Mouse (Mus musculus) spleen, postnatal 36 days (tissue): ENCODE data around the gene Gba.

ENCODE experiments used
- DNase-seq, 2 experiments: peaks; one replicate each; pipeline ENCODE4 v3.0.0; 2022; ENCODE audit warnings: low spot score in 2 of 2, mixed read lengths in 1 of 2

Gba gene

DNA sequence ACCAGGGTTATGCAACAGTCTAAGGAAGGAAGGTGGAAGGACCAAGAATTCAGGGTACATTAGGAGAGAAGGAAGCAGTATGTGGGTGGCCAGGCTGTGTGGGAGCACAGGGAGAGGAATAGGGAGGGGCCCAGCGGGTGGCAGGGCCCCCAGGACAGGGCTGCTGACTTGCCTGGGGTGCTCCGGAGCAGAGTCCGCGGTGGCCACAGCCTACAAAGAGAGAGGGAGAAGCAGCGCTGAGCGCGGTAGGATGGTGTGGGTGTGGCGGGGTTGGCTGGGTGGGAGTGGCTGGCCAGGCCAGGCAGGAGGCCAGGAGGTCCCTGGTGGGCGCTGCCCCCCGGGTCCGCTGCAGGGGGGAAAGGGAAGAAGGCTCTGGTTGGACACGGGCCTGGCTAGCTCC, 35.8 kb downstream of the Gba start:
- DNase-seq, result no peak

DNA sequence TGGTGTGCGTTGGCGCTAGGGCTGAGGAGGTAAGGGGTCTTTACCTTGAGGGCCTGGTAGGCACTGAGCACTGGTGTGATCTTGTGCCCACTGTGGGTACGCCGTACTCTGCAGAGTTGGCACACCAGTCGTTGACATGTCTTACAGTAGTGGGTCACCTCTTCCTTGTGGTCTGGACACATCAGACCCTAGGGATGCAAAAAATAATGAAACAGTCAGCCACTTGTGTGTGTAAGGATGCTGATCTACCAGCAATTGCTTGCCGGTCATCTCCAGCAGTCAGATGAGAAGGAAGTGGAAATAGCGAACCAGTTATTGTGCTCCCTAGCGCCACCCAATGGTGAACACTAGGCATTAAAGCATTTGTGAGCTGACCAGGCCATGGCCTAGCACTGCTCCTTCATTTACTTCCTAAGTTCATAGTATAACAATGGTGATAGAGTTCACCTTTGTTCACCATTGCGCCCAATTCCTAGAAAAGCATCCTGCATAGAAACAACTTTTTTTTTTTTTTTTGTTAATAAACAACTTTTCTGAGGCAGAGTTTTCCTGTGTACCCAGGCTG, 39.7 kb downstream of the Gba start:
- DNase-seq, result peak; percentile 68 to 76

DNA sequence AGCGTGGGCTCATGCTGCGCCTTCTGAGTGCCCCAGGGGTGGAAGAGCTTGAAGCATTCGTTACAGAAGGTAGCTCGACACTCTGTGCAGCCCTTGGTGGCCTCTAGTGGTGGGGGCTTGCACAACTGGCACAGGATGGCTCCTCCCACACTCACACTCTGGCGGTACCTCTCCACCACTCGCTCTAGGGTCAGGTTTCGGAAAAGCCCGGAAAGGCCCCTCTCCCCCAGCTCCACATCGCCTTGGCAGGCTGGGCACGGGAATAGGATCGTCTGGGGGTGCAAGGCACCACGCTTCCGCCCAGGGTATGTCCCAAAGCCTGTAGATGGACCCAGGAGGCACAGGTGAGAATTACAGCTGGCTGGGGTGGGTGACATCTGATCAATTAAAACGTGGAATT, 40.9 kb downstream of the Gba start:
- DNase-seq, result peak; percentile 78 to 80

DNA sequence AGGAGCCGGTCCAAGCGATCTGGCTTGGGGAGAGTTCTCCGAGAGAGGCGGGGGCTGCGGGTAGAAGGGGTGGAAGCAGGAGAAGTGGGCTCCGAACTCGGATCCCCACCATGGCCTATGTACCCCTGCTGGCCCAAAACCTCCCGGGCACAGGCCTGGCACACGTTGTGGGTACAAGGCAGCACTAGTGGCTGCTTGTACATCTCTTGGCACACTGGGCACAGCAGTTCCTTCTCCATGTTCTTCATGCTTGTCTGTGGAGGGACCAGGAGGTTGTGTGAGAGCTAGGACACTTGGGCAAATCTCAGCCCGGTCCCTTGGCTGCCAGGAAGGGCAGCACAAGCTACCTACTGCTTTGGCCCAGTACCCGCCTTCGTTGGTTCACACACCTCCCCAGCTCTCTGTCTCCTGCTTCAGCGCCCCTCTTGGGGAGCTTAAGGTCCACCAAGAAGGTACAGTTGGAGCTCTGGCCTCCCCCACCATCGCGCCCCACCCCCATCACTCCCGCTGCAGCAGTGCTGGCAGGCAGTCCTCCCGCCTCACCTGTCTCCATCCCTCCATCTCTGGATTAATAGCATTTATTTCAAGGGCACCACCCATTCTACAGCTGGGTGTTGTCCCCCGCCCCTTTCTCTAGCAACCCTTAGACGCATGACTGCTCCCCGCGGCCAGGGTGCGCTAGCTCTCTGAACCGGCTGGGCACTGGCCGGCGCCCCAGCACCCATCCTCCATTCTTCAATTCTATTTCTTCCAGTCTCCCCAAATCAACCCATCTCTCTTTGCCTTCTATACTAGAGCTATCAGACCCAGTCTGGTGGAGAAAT, 41.6 kb downstream of the Gba start:
- DNase-seq, result peak in 1 of 2 experiments; percentile 52

DNA sequence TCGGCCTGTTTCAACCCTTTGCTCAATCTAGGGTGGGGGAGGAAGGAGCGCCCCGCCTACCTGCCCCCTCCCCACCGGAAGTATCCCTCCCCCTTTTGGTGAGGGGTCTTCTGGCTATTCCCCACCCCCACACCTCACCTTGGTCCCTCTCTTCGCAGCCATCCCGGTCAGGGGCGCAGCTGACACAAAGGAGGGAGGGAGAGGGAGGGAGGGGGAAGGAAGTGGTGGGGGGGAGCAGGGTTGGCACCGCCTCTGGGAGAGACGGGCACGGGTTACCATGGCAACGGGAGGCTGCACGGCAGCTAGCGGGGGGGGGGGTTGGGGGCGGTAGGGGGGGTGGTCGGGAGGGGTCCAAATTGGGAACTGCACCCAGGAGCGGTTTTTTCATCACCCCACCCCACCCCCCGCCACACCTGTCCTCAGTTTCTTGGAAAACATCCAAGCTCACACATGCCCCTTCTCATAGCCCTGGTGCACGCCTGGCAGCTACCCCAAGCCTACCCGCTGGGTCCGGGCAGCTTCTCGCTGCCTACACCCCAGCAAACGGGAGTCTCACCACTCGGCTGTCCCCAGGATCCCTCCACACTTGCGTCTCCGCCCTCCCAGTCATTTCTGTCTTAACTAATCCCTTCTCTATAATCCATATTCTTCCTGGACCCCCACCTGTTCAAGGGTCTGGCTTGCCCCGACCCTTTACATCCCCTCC, 42.4 kb downstream of the Gba start:
- peak in 1 of 2 experiments; percentile 44 for DNase-seq

DNA sequence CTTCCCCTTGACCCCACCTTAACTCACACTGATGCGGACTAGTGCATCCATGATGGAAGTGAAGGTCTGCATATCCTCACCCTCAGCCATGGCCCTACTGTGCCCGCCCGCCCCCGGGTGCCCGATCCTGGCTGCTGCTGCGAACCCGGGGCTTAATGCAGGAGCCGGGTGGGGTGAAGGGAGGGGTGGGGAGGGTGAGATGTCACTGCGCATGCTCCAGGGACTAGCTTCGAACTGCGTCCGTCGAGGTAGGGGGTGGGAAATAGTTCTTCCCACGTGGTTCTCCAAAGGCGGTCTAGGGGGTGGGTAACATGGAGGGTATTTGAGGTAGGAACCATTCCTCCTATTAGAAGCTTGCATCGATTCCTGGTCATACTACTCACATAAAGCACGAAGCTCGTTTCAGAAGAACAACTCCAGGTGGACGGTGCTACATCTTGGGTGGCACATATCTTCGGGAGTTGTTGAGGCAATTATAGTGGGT, 43.0 kb downstream of the Gba start, which contains the start of gene Krtcap2:
Krtcap2 (plus strand) TSS at position 279 of the 484 bp plus-strand sequence.
- no peak for DNase-seq

DNA sequence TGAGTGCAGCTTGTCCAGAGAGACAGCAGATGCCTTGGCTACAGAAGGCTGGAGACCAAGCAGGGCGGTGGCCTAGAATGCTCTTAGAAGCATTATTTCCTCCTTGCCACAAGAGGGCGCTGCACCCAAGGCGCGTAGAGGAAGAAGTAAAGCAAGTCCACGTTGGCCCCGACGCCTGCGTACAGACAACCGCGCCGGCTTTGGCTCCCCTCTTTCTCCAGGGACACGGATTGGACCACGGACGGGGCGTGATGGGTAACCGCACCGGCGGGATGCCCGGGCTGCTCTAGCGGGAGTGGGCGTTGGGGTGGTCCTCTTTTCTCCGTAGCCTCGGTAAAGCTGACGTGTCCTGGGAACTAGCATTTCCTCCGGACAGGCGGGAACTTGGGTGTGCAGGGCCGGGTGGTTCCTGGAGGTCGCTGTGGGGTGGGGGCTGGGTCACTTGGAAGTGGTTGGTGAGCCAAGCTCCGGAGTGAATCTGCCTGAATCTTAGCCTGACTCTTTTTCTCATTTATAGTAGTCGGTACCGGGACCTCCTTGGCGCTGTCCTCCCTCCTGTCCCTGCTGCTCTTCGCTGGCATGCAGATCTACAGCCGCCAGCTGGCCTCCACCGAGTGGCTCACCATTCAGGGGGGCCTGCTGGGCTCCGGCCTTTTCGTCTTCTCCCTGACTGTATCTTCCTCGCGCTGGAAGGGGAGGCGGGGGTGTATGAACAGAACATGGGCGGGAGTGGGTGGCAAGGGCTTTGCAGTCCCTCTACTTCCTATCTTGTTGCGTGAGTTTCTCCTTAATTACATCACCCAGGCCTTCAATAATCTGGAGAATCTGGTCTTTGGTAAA, 43.8 kb downstream of the Gba start, which contains the start of gene Trim46:
Trim46 (minus strand) TSS at position 49 of the 840 bp plus-strand sequence.
- DNase-seq, result peak; percentile 85 to 89

DNA sequence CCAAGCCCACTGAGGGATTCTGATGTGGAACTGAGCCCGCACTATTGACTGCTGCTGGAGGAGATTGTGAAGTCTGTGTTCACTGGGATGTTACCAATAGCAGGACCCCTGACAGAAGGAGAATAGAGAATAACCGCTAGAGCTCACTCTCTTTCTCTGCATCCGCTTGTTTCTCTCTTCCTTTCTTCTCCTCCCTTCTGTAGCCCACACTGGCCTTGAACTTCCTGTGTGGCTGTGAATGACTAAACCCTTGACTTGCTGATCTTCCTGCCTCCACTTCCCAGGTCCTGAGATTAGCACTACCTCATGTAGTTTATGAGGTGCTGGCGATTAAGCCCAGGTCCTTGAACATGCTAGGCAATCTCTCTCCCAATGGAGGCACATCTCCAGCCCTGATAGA, 44.7 kb downstream of the Gba start:
- DNase-seq, result no peak

DNA sequence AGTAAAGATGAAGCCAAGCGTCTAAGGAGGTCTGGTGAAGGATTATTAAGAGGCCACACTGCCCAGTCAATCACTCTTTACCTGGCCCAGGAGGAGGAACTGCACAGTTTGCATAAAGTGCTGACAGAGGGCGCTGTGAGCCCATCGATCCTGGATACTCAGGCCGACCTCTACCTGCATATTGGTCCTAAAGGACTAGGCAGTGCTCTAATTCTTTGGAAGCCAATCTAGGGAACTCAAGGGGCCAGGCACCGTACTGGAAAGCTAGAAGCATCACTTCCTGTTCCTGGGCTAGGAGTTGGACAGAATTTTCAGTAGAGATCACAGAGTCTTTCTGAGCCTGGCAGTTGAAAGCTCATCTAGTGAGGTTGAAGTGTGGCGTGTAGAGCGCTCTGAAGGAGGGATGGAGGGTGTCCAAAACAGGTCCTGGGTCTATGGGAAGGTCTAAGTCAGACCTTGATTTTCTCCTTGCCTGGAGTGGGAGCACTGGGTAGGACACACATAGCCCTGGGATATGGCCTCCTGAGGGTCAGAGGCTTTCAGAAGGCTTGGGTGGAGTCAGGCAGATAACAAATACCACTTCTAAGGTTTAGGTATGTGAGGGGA, 47.8 kb downstream of the Gba start:
- DNase-seq, result peak; percentile 78 to 81

DNA sequence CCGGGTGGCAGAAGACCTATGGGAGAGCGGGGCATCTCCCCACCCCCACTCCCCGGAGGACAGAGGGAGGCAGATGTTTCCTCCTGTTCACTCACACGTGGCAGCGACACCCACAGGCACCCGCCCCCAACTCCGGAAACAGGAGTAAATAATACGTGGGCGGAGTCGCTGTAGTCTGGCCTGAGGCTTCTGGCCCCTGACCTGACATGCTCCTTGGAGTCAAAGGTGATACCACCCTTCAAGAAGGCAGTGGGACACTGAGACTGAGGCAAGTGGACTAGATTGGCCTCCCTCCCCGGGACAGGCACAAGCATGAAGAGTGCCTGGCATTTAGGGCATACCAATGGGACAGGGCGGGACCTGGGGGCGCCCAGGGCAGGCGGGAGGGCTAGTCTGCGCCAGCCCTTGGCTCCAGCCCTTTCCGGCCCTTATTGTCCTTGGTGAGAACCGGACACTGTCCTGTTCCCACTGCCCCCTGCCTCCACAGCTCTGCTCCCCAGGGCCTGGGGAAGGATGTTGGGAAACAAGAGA, 48.7 kb downstream of the Gba start:
- DNase-seq, result peak; percentile 91 to 93

DNA sequence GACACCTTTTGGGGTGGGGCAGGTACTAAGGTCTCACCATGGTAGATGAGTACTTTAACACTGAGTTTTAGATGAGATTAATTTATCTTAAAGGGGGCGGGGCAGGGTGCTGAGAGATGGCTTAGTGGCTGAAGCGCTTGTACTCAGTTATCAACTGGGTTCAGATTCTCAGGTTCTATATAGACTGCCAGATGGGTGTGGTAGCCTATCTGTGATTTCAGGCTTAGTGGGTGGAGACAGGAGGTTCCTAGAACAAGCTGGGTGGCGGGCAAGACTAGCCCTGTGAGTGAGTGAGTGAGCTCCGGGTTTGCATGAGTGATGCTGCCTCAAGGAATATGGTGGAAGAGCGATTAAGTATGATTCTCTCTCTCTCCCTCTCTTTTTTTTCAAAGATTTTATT, 52.3 kb downstream of the Gba start:
- no peak for DNase-seq

DNA sequence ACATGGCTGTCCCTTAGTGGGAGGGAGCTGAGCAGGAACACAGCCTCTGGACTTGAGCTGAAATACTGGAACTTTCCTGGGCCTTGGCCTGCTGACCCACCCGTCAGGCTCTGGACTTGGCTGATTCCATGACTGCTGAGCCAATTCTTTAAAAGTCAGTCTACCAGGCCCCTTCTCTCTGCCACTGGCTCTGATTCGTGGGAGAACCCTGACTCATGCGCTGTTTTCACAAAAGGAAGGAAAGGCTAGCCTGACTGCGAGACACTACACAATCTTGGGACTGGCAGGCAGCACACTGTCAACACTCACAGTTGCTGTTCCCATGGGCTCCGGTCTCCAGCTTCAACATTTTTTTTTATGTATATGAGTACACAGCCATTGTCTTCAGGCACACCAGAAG, 53.4 kb downstream of the Gba start:
- DNase-seq, result no peak
